ENCODE assay signal across 18 mouse cellular contexts in genomic region chr4:140509856-140510255, GRCm38 (mm10).
"Had no signal": no experiment of that assay in that cellular context is flagged by ENCODE, and none has a peak within 500 bp of the region (broad histone marks: within the 10 kb centered on the region; RNA-seq: fewer than 3 reads in every experiment).

No protein-coding gene starts in this region.

- H3K9ac ChIP-seq: lung, embryonic 14.5 days; midbrain, embryonic 12.5 days; neural tube, embryonic 13.5 days; neural tube, embryonic 15.5 days had no signal

- H3K27me3 ChIP-seq: midbrain, embryonic 12.5 days; neural tube, embryonic 13.5 days; neural tube, embryonic 15.5 days had no signal

- ATAC-seq: midbrain, embryonic 16.5 days had no signal

- H3K9me3 ChIP-seq: midbrain, embryonic 10.5 days; midbrain, embryonic 12.5 days; neural tube, embryonic 13.5 days; neural tube, embryonic 15.5 days had no signal

- H3K4me2 ChIP-seq: lung, embryonic 14.5 days; midbrain, embryonic 12.5 days; neural tube, embryonic 13.5 days; neural tube, embryonic 15.5 days had no signal

- H3K4me3 ChIP-seq: midbrain, embryonic 10.5 days; midbrain, embryonic 12.5 days; myocyte; neural tube, embryonic 13.5 days; neural tube, embryonic 15.5 days had no signal

- DNase-seq: lung, embryonic 14.5 days; lung, postnatal 10 days; lung, postnatal 4 days; midbrain, embryonic 14.5 days; retina, postnatal 1 day; right cerebral cortex, adult 18-20 months; right cerebral cortex, postnatal 25 days; right cerebral cortex, postnatal 4 days; spleen, adult 18-20 months; thymus, adult 18-20 months; thymus, postnatal 14 days; thymus, postnatal 36 days had no signal

- H3K27ac ChIP-seq: midbrain, embryonic 10.5 days; midbrain, embryonic 12.5 days; neural tube, embryonic 13.5 days; neural tube, embryonic 15.5 days had no signal
